Mouse (Mus musculus) stomach, embryonic 16.5 days (tissue): ENCODE results near the gene Jpt1. TPM values are rescaled to one million over a fixed set of nuclear protein-coding genes. Genes with fewer than 3 reads are reported as not detected.
A peak's percentile ranks its signal among the peaks of the same experiment; 100 is the strongest.

Experiments
- ATAC-seq: fragments of 200-750 bp; cut with Nextera tagmentation; 2 replicates; pipeline ENCODE4 v1.8.0; 2017; ENCODE audit warnings: moderate number of reproducible peaks, moderate TSS enrichment; ENCODE audit not compliant: insufficient read depth, low FRiP score
- H3K27ac ChIP-seq: fragments of 300-500 bp; sonication (generic); 2 replicates; pipeline ENCODE4 v1.5.1; 2014; ENCODE audit warnings: low read length
- H3K27me3 ChIP-seq: fragments of 300-500 bp; sonication (generic); 2 replicates; pipeline ENCODE4 v1.6.1; 2014; ENCODE audit warnings: low read length, control low read depth, mixed read lengths; ENCODE audit not compliant: control insufficient read depth, insufficient read depth
- H3K36me3 ChIP-seq: fragments of 300-500 bp; sonication (generic); 2 replicates; pipeline ENCODE4 v1.6.1; 2014; ENCODE audit warnings: low read length; ENCODE audit not compliant: control insufficient read depth, insufficient read depth
- H3K4me1 ChIP-seq: fragments of 300-500 bp; sonication (generic); 2 replicates; pipeline ENCODE4 v1.6.1; 2014; ENCODE audit warnings: low read length, control low read depth, mixed read lengths; ENCODE audit not compliant: control insufficient read depth, insufficient read depth
- H3K4me2 ChIP-seq: fragments of 300-500 bp; sonication (generic); 2 replicates; pipeline ENCODE4 v1.6.1; 2014; ENCODE audit warnings: low read depth, low read length, mixed read lengths
- H3K4me3 ChIP-seq: fragments of 300-500 bp; sonication (generic); replicated peaks from 2 replicates; pipeline ENCODE4 v1.5.1; 2014; ENCODE audit warnings: mild to moderate bottlenecking, low read length
- H3K9ac ChIP-seq: fragments of 300-500 bp; sonication (generic); 2 replicates; pipeline ENCODE4 v1.6.1; 2014; ENCODE audit warnings: low read length
- H3K9me3 ChIP-seq: fragments of 300-500 bp; sonication (generic); replicated peaks from 2 replicates; pipeline ENCODE4 v1.6.1; 2016; ENCODE audit warnings: low read length, control low read depth; ENCODE audit not compliant: control insufficient read depth
- WGBS: fragments of 180-500 bp; shearing (Covaris S2); extraction: QIAGEN DNeasy Blood & Tissue Kit; methylation state at CpG from one replicate; pipeline ENCODE4 v1.1.7; 2014; 5-methylcytosine and 5-hydroxymethylcytosine counted together
- polyA plus RNA-seq: library from polyadenylated mRNA; unstranded; fragments of >200 nt; fragmentation: Nextera tagmentation; extraction: Ambion mirVana; gene quantifications from 2 replicates; pipeline ENCODE4 v1.2.1, GENCODE M21; 2015

Jpt1 gene
- 454 and 457 TPM in 2 replicates for polyA plus RNA-seq

- peak within 1 kb of the TSS; percentile 88 for H3K27ac ChIP-seq
- ATAC-seq = peak; percentile 98
- peak within 1 kb of the TSS; percentile 98 for H3K4me3 ChIP-seq
- H3K4me2 ChIP-seq = peak within 1 kb of the TSS; percentile 91
- WGBS = under 1% methylated on average over 24 of the region's 24 CpGs
- H3K9ac ChIP-seq = peak within 1 kb of the TSS; percentile 97
- no peaks in the 10 kb centered on the region for H3K36me3 ChIP-seq
- H3K4me1 ChIP-seq = peaks cover 33% of the 10 kb centered on the region
- H3K9me3 ChIP-seq = no peaks in the 10 kb centered on the region
- no peaks in the 10 kb centered on the region for H3K27me3 ChIP-seq
Measured at GRCm38 (mm10) chr11:115514238-115514663, at the start of gene Jpt1. TSS of gene Jpt1 (minus strand) at chr11:115514387.

GRCm38 (mm10) chr11:115563406-115563805, 49.2 kb upstream of the Jpt1 start:
- Histone ChIP-seq H3K9ac (peak overlapping the region; percentile 76), H3K4me3 (peak overlapping the region; percentile 77), H3K9me3 (no peaks in the 10 kb centered on the region), H3K4me1 (peaks cover 12% of the 10 kb centered on the region), H3K27me3 (no peaks in the 10 kb centered on the region), H3K36me3 (peaks cover 4% of the 10 kb centered on the region; the same call in 1 of the 2 replicates), H3K4me2 (peak overlapping the region; percentile 72), H3K27ac (0 out of 2 replicates have a peak overlapping the region, but pooled peaks have one; percentile 1)
- no peak for ATAC-seq
- 37% methylated on average over 4 of the region's 4 CpGs for WGBS

GRCm38 (mm10) chr11:115555717-115556116, 41.5 kb upstream of the Jpt1 start:
- Histone ChIP-seq H3K4me2 (no peak overlapping the region), H3K9ac (no peak overlapping the region), H3K36me3 (no peaks in the 10 kb centered on the region), H3K9me3 (no peaks in the 10 kb centered on the region), H3K4me3 (no peak overlapping the region), H3K27ac (no peak overlapping the region), H3K4me1 (no peaks in the 10 kb centered on the region), H3K27me3 (no peaks in the 10 kb centered on the region)
- no peak for ATAC-seq
- 76% methylated on average over 17 of the region's 17 CpGs for WGBS

GRCm38 (mm10) chr11:115552783-115553182, 38.6 kb upstream of the Jpt1 start:
- Histone ChIP-seq H3K27ac (no peak overlapping the region), H3K4me3 (no peak overlapping the region), H3K4me2 (no peak overlapping the region), H3K27me3 (no peaks in the 10 kb centered on the region), H3K9me3 (no peaks in the 10 kb centered on the region), H3K9ac (no peak overlapping the region), H3K4me1 (no peaks in the 10 kb centered on the region), H3K36me3 (no peaks in the 10 kb centered on the region)
- ATAC-seq = no peak
- 58% methylated on average over 4 of the region's 4 CpGs for WGBS

- H3K4me2 ChIP-seq = no peak overlapping the region
- no peaks in the 10 kb centered on the region for H3K36me3 ChIP-seq
- H3K9ac ChIP-seq = no peak overlapping the region
- no peaks in the 10 kb centered on the region for H3K4me1 ChIP-seq
- H3K9me3 ChIP-seq = no peaks in the 10 kb centered on the region
- H3K27me3 ChIP-seq = no peaks in the 10 kb centered on the region
- no peak for ATAC-seq
- H3K27ac ChIP-seq = no peak overlapping the region
- no peak overlapping the region for H3K4me3 ChIP-seq
- 62% methylated on average over 4 of the region's 4 CpGs for WGBS
Measured at GRCm38 (mm10) chr11:115543571-115543970, 29.4 kb upstream of the Jpt1 start.

GRCm38 (mm10) chr11:115538045-115538444, 23.9 kb upstream of the Jpt1 start:
- Histone ChIP-seq H3K4me2 (no peak overlapping the region), H3K9me3 (no peaks in the 10 kb centered on the region), H3K27ac (no peak overlapping the region), H3K36me3 (0 out of 2 replicates have a peak, but pooled peaks cover 2% of the 10 kb centered on the region), H3K4me1 (peaks cover 3% of the 10 kb centered on the region; the same call in 1 of the 2 replicates), H3K27me3 (no peaks in the 10 kb centered on the region), H3K9ac (no peak overlapping the region), H3K4me3 (no peak overlapping the region)
- ATAC-seq = no peak
- WGBS = 55% methylated on average over 2 of the region's 2 CpGs

GRCm38 (mm10) chr11:115536856-115537568, 22.8 kb upstream of the Jpt1 start:
- peaks cover 8% of the 10 kb centered on the region; the same call in 1 of the 2 replicates for H3K36me3 ChIP-seq
- H3K9ac ChIP-seq = peak overlapping the region; percentile 40; the same call in 1 of the 2 replicates
- peak overlapping the region; percentile 100 for H3K27ac ChIP-seq
- H3K27me3 ChIP-seq = no peaks in the 10 kb centered on the region
- no peak for ATAC-seq
- peaks cover 3% of the 10 kb centered on the region; the same call in 1 of the 2 replicates for H3K4me1 ChIP-seq
- WGBS = 75% methylated on average over 10 of the region's 10 CpGs
- H3K9me3 ChIP-seq = no peaks in the 10 kb centered on the region
- H3K4me2 ChIP-seq = peak overlapping the region; percentile 52; the same call in 1 of the 2 replicates
- H3K4me3 ChIP-seq = no peak overlapping the region; the same call in 1 of the 2 replicates

- H3K9ac ChIP-seq = peak within 1 kb of the TSS; percentile 99
- ATAC-seq = peak; percentile 90
- no peaks in the 10 kb centered on the region for H3K27me3 ChIP-seq
- peak within 1 kb of the TSS; percentile 100 for H3K27ac ChIP-seq
- under 1% methylated on average over 59 of the region's 70 CpGs for WGBS
- peak within 1 kb of the TSS; percentile 87 for H3K4me2 ChIP-seq
- H3K9me3 ChIP-seq = no peaks in the 10 kb centered on the region
- H3K4me1 ChIP-seq = peaks cover 3% of the 10 kb centered on the region; the same call in 1 of the 2 replicates
- peak within 1 kb of the TSS; percentile 94 for H3K4me3 ChIP-seq
- peaks cover 14% of the 10 kb centered on the region; the same call in 1 of the 2 replicates for H3K36me3 ChIP-seq
Measured at GRCm38 (mm10) chr11:115536038-115536681, 22.0 kb upstream of the Jpt1 start, which contains the start of gene Sumo2. TSS of gene Sumo2 (minus strand) at chr11:115536276.
